Mouse (Mus musculus) erythroblast, embryonic 14.5 days (primary cell): Measurements from ENCODE around the gene Sgms1. TPM values are rescaled to one million over a fixed set of nuclear protein-coding genes. Genes with fewer than 3 reads are reported as not detected.

ENCODE experiments used
- H3K27me3 ChIP-seq: 2 replicates; pipeline ENCODE4 v1.6.1; 2012; ENCODE audit warnings: inconsistent platforms; ENCODE audit not compliant: control insufficient read depth
- H3K36me3 ChIP-seq: 2 replicates; pipeline ENCODE4 v1.6.1; 2012; ENCODE audit warnings: mild to moderate bottlenecking, inconsistent platforms; ENCODE audit not compliant: control insufficient read depth
- H3K4me1 ChIP-seq: 2 replicates; pipeline ENCODE4 v1.6.1; 2012; ENCODE audit warnings: inconsistent platforms; ENCODE audit not compliant: control insufficient read depth
- H3K4me3 ChIP-seq: replicated peaks from 2 replicates; pipeline ENCODE3; 2012; ENCODE audit warnings: moderate library complexity, mild to moderate bottlenecking, inconsistent platforms
- H3K9me3 ChIP-seq: 2 replicates; pipeline ENCODE4 v1.6.1; 2012; ENCODE audit warnings: low read length, inconsistent platforms, mixed read lengths; ENCODE audit not compliant: control insufficient read depth
- GATA1 ChIP-seq: IDR thresholded peaks from 2 replicates; pipeline ENCODE4 v1.6.1; 2012; ENCODE audit warnings: low read length, inconsistent platforms, mixed read lengths
- TAL1 ChIP-seq: IDR thresholded peaks from 3 replicates; pipeline ENCODE4 v1.6.1; 2012; ENCODE audit warnings: low read length, inconsistent platforms, mixed read lengths
- polyA plus RNA-seq: library from polyadenylated mRNA; stranded (reverse); fragments of >175 nt; gene quantifications from 2 replicates; pipeline ENCODE4 v1.2.3, GENCODE M21; 2012

Gene Sgms1
- polyA plus RNA-seq, 1 experiment = 0.28 TPM

- TF ChIP-seq GATA1 (no peak), TAL1 (no peak)
- Histone ChIP-seq H3K4me3 (no peak overlapping the region), H3K4me1 (peaks cover under 1% of the 10 kb centered on the region; the same call in 1 of the 2 replicates), H3K27me3 (no peaks in the 10 kb centered on the region), H3K36me3 (no peaks in the 10 kb centered on the region), H3K9me3 (no peaks in the 10 kb centered on the region)
Measured at GRCm38 (mm10) chr19:32311063-32311462, 78.5 kb downstream of the Sgms1 start.

GRCm38 (mm10) chr19:32310483-32310882, 79.0 kb downstream of the Sgms1 start:
- no peaks in the 10 kb centered on the region for H3K27me3 ChIP-seq
- no peaks in the 10 kb centered on the region for H3K4me1 ChIP-seq
- TF ChIP-seq TAL1 (no peak), GATA1 (no peak)
- no peaks in the 10 kb centered on the region for H3K36me3 ChIP-seq
- H3K9me3 ChIP-seq = no peaks in the 10 kb centered on the region
- no peak overlapping the region for H3K4me3 ChIP-seq

GRCm38 (mm10) chr19:32309346-32309745, 80.2 kb downstream of the Sgms1 start:
- TF ChIP-seq GATA1 (no peak), TAL1 (no peak)
- peaks cover 4% of the 10 kb centered on the region for H3K4me1 ChIP-seq
- H3K4me3 ChIP-seq = no peak overlapping the region
- no peaks in the 10 kb centered on the region for H3K36me3 ChIP-seq
- H3K27me3 ChIP-seq = no peaks in the 10 kb centered on the region
- H3K9me3 ChIP-seq = no peaks in the 10 kb centered on the region

- no peaks in the 10 kb centered on the region for H3K9me3 ChIP-seq
- H3K27me3 ChIP-seq = no peaks in the 10 kb centered on the region
- no peak overlapping the region for H3K4me3 ChIP-seq
- no peaks in the 10 kb centered on the region for H3K36me3 ChIP-seq
- H3K4me1 ChIP-seq = peaks cover 9% of the 10 kb centered on the region
- TF ChIP-seq GATA1 (no peak), TAL1 (no peak)
Measured at GRCm38 (mm10) chr19:32308311-32308710, 81.2 kb downstream of the Sgms1 start.

GRCm38 (mm10) chr19:32304898-32305297, 84.6 kb downstream of the Sgms1 start:
- H3K27me3 ChIP-seq = no peaks in the 10 kb centered on the region
- no peaks in the 10 kb centered on the region for H3K9me3 ChIP-seq
- no peak overlapping the region for H3K4me3 ChIP-seq
- H3K36me3 ChIP-seq = no peaks in the 10 kb centered on the region
- peaks cover 9% of the 10 kb centered on the region for H3K4me1 ChIP-seq
- TF ChIP-seq TAL1 = no peak

- H3K9me3 ChIP-seq = no peaks in the 10 kb centered on the region
- TF ChIP-seq TAL1 (no peak), GATA1 (no peak)
- H3K27me3 ChIP-seq = no peaks in the 10 kb centered on the region
- H3K4me3 ChIP-seq = no peak overlapping the region
- no peaks in the 10 kb centered on the region for H3K36me3 ChIP-seq
- H3K4me1 ChIP-seq = peaks cover 9% of the 10 kb centered on the region
Measured at GRCm38 (mm10) chr19:32304008-32304873, 85.3 kb downstream of the Sgms1 start.

- Histone ChIP-seq H3K4me3 (no peak overlapping the region), H3K27me3 (no peaks in the 10 kb centered on the region), H3K4me1 (peaks cover 9% of the 10 kb centered on the region), H3K36me3 (no peaks in the 10 kb centered on the region), H3K9me3 (no peaks in the 10 kb centered on the region)
- TF ChIP-seq TAL1 (no peak), GATA1 (no peak)
Measured at GRCm38 (mm10) chr19:32302835-32303381, 86.6 kb downstream of the Sgms1 start.

- Histone ChIP-seq H3K9me3 (no peaks in the 10 kb centered on the region), H3K27me3 (no peaks in the 10 kb centered on the region), H3K36me3 (no peaks in the 10 kb centered on the region), H3K4me1 (peaks cover 9% of the 10 kb centered on the region), H3K4me3 (no peak overlapping the region)
- TF ChIP-seq GATA1 (no peak), TAL1 (no peak)
Measured at GRCm38 (mm10) chr19:32301568-32301967, 87.9 kb downstream of the Sgms1 start.

- peaks cover 4% of the 10 kb centered on the region for H3K4me1 ChIP-seq
- H3K9me3 ChIP-seq = no peaks in the 10 kb centered on the region
- no peaks in the 10 kb centered on the region for H3K36me3 ChIP-seq
- H3K4me3 ChIP-seq = no peak overlapping the region
- H3K27me3 ChIP-seq = no peaks in the 10 kb centered on the region
- no peak for TF ChIP-seq TAL1
- TF ChIP-seq GATA1 = no peak
Measured at GRCm38 (mm10) chr19:32298221-32298620, 91.3 kb downstream of the Sgms1 start.

GRCm38 (mm10) chr19:32296863-32297262, 92.7 kb downstream of the Sgms1 start:
- no peaks in the 10 kb centered on the region for H3K27me3 ChIP-seq
- H3K36me3 ChIP-seq = no peaks in the 10 kb centered on the region
- TF ChIP-seq GATA1 (no peak), TAL1 (no peak)
- no peak overlapping the region for H3K4me3 ChIP-seq
- no peaks in the 10 kb centered on the region for H3K9me3 ChIP-seq
- peaks cover 15% of the 10 kb centered on the region for H3K4me1 ChIP-seq
